Mouse (Mus musculus) urinary bladder, postnatal 36 days (tissue): ENCODE measurements around the gene Cpe.
"Not testable (repeated sequence)": the region's sequence is repeated elsewhere in the genome, so short reads cannot be mapped to it uniquely, and the experiment has no call there.

Source experiments
- DNase-seq, 2 experiments: peaks; one replicate each; pipeline ENCODE4 v3.0.0; 2022; ENCODE audit warnings: low spot score in 2 of 2, mixed read lengths in 1 of 2

Cpe gene

GRCm38 (mm10) chr8:64674951-64675585, 17.8 kb downstream of the Cpe start:
- DNase-seq, result no peak

- DNase-seq, result no peak
These were observed 19.9 kb downstream of the Cpe start for GRCm38 (mm10) chr8:64672920-64673319.

- DNase-seq, result no peak
These were observed 20.9 kb downstream of the Cpe start for GRCm38 (mm10) chr8:64671937-64672336.

- not testable (repeated sequence) for DNase-seq
These were observed 26.5 kb downstream of the Cpe start for GRCm38 (mm10) chr8:64666305-64666704.

GRCm38 (mm10) chr8:64665563-64665962, 27.3 kb downstream of the Cpe start:
- no peak for DNase-seq

- DNase-seq, result no peak
These were observed 28.0 kb downstream of the Cpe start for GRCm38 (mm10) chr8:64664811-64665210.

GRCm38 (mm10) chr8:64664350-64664749, 28.5 kb downstream of the Cpe start:
- DNase-seq, result no peak

GRCm38 (mm10) chr8:64659097-64659496, 33.8 kb downstream of the Cpe start:
- DNase-seq, result no peak

- DNase-seq, result no peak
These were observed 34.9 kb downstream of the Cpe start for GRCm38 (mm10) chr8:64657980-64658401.

- no peak for DNase-seq
These were observed 35.3 kb downstream of the Cpe start for GRCm38 (mm10) chr8:64657517-64657916.

- no peak for DNase-seq
These were observed 37.0 kb downstream of the Cpe start for GRCm38 (mm10) chr8:64655887-64656286.

GRCm38 (mm10) chr8:64655087-64655486, 37.8 kb downstream of the Cpe start:
- DNase-seq, result no peak

- DNase-seq, result no peak
These were observed 40.6 kb downstream of the Cpe start for GRCm38 (mm10) chr8:64652285-64652684.

- no peak for DNase-seq
These were observed 44.8 kb downstream of the Cpe start for GRCm38 (mm10) chr8:64648063-64648462.

GRCm38 (mm10) chr8:64647148-64647547, 45.7 kb downstream of the Cpe start:
- DNase-seq, result no peak

GRCm38 (mm10) chr8:64646421-64646820, 46.4 kb downstream of the Cpe start:
- no peak for DNase-seq

- DNase-seq, result no peak
These were observed 48.5 kb downstream of the Cpe start for GRCm38 (mm10) chr8:64644108-64645005.

GRCm38 (mm10) chr8:64643382-64643781, 49.5 kb downstream of the Cpe start:
- no peak for DNase-seq

- no peak for DNase-seq
These were observed 50.1 kb downstream of the Cpe start for GRCm38 (mm10) chr8:64642799-64643198.

- DNase-seq, result no peak
These were observed 52.3 kb downstream of the Cpe start for GRCm38 (mm10) chr8:64640599-64640998.

- no peak for DNase-seq
These were observed 53.2 kb downstream of the Cpe start for GRCm38 (mm10) chr8:64639676-64640075.

- DNase-seq, result no peak
These were observed 58.0 kb downstream of the Cpe start for GRCm38 (mm10) chr8:64634901-64635300.
